Mouse (Mus musculus) frontal cortex, adult 2 months (tissue): ENCODE measurements around the gene Fbxl13. TPM values are rescaled to one million over a fixed set of nuclear protein-coding genes. Genes with fewer than 3 reads are reported as not detected.

ENCODE experiments used
- DNase-seq, 2 experiments: peaks; one replicate each; pipeline ENCODE4 v3.0.0; 2022; ENCODE audit warnings: low spot score in 1 of 2; ENCODE audit errors: extremely low spot score in 1 of 2
- polyA plus RNA-seq: library from polyadenylated mRNA; depleted of rRNA; stranded (reverse); fragments of >200 nt; gene quantifications from 2 replicates; pipeline ENCODE4 v1.2.3, GENCODE M21; 2012

The Fbxl13 gene
- polyA plus RNA-seq, 1 experiment, result 0.20 TPM

DNA sequence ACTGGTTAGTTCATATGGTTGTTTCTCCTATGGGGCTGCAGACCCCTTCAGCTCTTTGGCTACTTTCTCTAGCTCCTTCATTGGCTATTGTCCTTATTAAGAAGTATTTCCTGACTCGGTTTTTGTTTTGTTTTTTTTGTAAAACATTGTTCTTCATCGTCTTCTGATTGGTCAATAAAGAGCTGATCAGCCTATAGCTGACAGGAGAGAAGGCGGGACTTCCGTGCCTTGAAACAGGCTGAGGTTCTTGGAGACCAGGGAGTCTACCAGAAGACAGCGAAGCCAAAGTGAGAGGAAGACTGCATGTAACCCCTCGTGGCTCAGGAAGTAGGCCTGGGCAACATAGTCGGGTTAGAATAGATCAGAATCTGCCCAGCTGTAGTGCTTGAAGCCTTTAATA lies 57.8 kb downstream of the Fbxl13 start:
- DNase-seq, result no peak

DNA sequence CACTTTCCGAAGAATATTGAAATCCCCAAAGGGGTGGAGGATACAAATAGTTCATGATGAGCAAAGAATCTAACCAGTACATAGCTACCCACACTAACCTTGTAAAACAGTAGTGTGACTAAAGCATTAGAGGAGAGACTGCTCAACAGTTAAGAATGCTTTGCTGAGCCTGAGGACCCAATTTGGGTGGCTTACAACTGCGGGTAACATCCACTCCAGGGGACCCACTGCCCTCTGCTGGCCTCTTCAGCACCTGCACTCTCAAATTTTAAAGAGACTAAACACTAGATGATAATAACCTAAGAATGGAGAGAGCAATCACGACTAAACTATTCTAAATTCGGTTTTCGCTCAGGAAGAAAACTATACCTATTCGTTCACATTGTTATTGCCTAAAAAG lies 58.7 kb downstream of the Fbxl13 start:
- DNase-seq, result peak in 1 of 2 experiments; percentile 56

DNA sequence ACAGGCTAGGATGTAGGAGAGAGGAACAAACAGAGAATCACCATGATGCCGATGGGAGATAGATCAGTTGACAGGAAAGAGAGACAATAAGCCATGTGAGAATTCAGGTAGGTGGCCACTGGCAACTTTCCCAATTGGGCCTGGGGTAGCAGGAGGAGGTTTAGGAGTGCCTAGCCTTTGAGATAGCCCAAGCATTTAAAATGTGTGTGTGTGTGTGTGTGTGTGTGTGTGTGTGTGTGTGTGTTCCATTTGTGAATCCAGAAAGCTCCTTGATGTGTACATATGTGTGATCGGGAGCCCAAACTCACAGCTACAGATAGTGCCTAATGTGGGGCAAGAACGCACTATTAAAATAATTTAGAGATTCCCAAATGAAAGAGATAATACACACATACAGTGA lies 67.3 kb downstream of the Fbxl13 start:
- no peak for DNase-seq

DNA sequence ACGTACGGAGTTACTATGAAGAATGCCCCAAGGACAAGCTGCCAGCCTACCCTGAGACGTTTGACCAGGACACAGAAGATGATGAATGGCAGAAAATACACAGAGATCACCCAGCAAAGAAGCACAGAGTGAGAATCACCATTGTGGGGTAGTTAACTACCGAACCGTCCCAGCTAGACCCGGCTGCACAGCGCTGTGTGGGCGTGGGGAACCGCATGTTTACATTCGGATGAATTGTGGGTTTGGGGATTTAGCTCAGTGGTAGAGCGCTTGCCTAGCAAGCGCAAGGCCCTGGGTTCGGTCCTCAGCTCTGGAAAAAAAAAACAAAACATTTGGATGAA lies 70.3 kb downstream of the Fbxl13 start:
- no peak for DNase-seq

DNA sequence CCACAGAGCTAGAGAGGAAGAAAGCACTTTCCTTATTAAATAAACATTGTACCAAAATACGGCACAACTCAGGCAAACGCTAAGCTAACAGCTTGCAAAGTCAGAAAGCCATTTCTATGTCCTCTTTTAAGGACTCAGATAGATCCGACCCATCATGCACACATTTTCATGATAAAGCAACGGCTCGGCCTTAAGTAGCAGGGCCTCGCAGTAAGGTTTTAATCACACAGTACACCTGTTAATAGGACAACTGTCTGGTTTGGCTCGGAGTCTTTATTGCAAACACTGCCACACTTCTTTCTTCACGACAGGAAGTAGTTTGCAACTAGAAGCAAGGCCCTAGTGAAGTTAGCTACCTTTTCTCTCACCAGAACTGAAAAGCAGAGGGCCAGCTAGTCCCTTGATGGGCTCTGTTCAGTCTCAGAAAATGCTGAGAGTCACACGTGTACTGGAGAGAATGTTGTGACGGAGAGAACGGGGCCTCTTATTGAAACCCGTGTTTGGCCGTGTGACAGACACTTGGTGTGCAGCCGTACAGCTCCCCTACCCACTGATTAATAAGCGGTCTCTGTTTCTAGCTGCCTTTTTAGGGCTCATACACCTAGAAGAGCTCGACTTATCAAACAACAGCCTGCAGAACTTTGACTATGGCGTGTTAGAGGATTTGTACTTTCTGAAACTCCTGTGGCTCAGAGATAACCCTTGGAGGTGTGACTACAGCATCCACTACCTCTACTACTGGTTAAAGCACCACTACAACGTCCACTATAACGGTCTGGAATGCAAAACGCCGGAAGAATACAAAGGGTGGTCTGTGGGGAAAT lies 70.8 kb downstream of the Fbxl13 start:
- no peak for DNase-seq

DNA sequence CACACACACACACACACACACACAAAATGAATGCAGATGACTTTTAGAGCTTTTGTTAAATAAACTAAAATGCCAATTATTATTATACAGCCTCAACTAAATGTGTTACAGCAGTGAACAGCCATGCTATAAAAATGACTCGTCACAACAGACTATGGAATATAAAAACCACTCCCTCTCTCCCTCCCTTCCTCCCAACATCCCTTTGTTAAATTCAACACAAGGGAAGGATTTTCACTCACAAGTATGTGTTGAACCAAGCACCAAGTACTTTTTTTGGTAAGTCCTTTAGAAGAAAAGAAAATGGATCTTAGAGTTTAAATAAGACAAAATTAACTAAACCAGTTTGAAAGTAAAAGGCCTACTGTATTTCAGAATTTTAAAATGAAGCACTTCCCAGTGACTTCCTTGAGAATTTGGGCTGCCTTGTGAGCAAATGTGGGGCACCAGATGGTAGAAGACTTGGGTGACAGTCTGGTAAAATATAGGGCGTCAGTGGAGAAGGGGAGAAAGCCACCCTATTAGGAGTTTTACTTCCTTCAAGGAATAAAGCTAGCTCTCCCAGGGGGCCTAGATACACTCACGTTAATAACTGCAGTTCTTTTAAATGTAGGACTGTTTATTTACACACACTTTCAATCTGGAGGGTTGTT lies 72.5 kb downstream of the Fbxl13 start:
- no peak for DNase-seq

DNA sequence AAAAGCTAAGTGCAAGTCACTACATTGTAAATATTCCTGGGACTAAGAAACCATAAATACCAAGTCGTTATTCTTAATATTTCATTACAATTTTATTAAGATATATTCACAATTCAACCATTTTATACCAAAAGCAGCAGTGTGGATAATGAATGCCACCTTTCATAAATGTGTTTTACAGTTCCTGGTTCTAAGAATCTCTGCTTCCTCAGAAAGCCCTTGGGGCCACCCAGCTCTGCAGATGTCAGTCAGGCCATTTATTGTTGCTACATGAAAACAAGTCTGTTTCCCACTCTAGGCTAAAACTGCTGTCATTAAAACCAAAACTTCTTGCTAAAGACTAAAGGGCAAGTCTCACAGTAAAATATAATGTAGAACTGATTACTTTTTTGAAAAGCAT lies 77.7 kb downstream of the Fbxl13 start:
- no peak for DNase-seq

DNA sequence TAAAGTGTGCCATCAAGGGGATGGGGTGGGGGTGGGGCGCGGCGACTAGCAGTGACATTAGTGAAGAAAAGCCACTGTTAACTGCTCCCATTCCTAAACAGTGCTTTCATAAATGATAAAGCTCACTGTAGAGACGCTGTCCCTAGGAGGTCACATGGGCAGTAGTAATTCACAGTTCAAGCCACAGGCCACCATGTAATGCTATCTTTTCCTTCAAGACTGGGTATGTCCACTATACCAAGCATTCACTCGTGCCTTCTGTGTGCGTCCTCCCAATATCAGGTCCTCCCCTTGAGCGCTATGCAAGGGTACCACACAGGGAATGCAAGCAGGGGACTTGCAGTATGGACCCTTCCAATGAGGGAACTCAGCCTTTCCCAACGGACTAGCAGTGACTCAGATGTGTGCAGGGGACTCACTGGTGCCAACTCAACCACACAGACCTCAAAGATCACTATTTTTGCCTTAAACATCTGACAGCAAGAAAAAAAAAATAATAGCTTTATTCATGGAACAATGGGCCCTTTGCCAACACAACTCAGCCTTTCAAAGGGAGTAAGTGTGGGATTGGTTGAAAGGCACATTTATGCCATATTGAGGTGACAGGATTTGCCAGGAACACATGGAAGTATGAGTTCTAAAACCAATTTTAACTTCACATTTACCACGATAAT lies 79.9 kb downstream of the Fbxl13 start:
- DNase-seq, result peak; percentile 21 to 63

DNA sequence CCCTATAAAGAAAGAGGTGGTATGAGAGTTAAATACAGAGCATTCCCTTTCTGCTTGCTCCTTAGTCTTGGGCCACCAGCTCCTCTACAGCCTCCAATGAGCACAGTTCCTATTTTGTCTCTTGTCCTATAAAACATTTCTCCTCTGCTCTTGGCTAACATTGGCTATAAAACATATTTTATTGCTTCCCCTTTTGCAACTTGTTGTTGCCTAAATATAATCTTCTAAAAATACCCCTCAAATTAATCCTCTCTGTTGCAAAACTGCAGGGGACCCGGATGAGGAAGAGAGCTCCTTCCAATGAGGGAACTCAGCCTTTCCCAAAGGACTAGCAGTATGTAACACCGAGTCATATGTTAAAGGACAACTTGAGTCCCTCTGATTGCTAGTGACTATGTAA lies 81.5 kb downstream of the Fbxl13 start:
- DNase-seq, result no peak

DNA sequence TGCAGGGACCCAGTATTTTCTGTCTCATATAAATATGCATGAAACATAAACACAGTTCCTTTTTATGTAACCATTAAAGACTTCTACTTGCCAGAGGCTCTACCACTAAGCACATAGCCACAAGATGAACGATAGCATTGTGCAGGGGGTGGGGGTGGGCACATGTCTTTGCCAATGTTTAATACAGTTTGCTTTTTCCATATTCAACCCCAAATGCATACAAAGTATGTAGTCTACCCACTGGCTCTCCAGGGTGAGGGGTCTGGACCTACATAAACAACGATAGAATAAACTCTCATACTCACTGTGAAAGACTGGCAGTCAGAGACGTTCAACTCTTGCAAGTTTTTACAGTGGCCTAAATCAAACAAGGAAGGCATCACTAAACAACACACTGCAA lies 88.9 kb downstream of the Fbxl13 start:
- no peak for DNase-seq

DNA sequence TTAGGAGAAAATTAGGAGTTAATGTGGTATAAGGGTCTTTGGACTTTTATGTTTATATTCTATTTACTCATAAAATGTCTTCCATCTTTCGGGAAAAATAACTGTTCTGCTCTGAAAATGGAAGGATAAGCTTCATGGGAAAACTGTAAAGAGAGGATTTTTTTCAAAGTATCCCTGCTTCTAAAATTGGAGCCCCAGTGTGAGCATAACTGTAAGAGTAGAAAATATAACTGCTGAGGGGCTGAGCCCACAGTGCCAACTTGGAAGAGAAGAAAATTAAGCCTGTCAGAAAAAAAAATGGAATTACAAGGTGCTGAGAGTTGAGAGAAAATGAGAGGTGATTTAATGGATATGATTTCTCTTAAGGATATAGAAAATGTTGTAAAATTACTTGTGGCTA lies 90.7 kb downstream of the Fbxl13 start:
- DNase-seq, result no peak

DNA sequence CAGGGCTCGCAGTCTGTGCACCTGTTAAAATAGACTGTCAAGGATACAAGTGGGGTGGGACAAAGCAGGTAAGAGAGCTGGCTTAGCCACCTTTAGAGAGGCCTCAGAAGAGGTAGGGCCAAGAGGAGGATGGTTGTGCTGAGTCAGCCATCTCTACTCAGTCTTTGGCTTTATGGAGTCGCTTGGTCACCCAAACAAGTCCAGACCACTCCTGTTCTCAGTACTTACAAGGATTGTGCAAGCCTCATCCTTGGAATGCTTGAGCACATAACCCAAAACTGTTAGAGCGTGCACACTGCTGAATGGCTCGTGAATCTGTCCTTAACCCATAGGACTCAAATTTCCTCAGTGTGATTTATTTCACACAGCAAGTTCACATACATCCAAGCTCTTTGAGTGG lies 91.7 kb downstream of the Fbxl13 start:
- no peak for DNase-seq

DNA sequence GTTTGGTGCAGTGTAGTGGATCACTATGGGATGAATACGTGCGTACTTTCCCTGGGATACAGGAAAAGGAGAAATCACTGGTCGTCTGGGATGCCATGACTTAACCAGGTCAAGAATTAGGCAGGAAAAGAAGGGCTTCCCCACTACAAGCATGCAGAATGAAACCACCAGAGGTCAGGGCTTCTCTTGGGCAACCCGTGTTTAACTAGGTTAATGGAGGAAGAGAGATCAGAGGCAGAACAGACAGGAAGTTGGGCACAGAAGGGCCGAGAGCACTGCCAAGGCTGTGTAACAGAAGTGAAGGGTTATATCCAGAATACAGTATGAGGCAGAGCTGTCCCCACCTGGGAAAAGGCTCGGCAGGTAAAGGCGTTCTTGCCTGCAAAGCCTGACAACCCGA lies 98.4 kb downstream of the Fbxl13 start:
- no peak for DNase-seq

DNA sequence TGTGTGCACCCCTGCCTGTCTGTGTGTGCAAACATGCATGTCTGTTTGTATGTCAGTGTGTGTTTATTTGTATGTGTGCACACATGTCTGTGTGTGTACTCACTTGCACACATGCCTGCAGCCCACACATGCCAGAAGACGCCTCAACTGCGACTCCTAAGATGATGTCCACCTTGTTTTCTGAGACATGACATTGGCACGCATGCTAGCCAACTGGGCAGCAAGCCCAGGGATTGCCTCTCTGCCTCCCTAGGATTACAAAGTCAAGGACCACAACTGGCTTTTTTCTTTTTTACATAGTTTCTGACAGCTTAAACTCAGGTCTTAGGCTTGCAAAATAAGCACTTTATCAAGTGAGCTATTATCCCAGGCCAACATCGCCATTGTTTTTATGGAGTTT lies 99.6 kb downstream of the Fbxl13 start:
- DNase-seq, result no peak

DNA sequence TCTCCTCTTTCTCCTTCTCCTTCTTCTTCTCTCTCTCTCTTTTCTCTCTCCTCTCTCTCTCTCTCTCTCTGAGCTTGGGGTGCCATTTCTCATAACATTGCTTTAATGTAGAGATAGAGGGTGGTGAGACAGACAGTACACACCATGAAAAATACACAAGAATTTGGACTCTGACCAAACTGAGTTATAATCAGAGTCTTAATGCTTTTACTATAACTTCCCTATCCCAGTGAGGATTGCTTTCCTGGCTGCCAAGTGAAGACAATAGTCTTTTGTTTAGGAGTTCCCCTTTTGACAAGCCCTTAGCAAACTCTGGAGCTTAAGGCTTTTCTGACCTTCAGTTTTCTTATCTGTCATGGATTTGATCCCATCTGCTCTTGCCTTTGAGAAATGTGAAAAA lies 100.2 kb downstream of the Fbxl13 start:
- DNase-seq, result no peak

DNA sequence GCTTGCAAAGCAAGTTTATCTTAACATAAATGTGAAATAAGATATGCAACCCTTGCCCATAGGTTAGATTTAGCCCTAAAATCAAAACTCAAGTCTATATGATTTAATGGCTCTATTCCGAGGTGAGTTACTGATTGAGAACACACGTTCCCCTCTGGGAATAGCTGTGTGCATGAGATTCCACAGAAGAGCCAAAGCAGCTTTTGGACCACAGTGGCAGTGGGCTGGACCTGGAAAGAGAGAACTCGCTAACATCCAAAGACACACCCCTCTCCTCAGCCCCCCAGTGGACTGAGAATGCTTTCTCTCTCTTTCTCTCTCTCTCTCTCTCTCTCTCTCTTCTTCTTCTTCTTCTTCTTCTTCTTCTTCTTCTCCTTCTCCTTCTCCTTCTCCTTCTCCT lies 100.6 kb downstream of the Fbxl13 start:
- DNase-seq, result no peak

DNA sequence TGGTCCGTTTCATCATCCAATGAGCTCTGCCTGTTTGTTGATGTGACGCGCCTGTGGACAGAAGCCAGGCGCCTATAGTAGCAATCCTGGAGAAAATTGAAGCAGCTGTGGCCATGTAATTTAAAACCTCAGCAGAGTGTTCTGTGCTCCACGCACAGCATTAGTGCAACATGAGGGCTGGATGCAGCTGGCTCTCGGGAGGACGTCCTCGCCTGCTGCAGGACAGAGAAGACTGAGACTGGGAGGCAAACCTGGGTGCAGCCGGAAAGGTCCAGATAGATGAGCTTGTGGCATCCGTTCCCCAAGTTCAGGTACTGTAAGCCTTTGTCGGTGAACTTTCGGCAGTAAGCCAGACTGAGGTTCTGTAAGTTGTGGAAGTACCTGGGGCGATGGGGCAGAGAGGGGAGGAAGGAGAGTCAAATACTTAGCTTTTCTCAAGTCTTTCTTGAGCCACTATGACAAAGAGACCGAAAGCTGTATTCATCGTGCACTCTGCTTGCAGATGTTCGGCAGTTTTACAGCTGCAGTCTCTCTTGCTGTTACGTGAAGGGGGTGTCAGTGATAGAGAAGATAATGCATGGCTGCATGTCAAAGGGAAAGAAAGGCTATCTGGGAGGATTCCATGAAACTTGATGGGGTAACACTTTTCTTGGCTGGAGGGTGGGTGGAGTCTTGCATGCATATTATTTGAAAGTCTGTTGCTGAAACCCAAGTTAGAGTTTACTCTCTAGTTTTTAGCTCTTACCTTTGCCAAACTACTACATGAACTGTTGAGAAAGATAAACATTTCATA lies 101.8 kb downstream of the Fbxl13 start, which contains the start of gene Lrrc17:
Gene Lrrc17, plus strand, starts transcription at position 151 of the 793 bp plus-strand sequence.
- no peak for DNase-seq

DNA sequence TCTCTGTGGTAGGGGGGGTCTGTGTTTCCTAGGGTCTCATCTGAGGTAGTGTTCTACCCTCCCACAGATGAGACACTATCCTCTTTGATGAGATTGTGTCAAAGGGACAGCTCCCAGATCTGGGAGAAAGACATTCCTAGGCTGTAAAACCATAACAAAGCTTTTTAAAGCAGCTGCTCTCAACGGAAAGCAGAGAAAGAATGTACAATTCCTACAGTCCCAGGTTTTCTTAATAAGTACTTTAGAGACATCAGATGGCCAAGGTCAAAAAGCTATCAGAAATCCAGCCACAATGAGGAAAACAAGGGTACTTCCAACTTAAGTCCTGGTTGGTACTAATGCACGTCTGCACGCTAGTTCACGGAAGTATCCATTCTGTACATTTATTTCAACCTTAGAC lies 103.2 kb downstream of the Fbxl13 start:
- DNase-seq, result no peak

DNA sequence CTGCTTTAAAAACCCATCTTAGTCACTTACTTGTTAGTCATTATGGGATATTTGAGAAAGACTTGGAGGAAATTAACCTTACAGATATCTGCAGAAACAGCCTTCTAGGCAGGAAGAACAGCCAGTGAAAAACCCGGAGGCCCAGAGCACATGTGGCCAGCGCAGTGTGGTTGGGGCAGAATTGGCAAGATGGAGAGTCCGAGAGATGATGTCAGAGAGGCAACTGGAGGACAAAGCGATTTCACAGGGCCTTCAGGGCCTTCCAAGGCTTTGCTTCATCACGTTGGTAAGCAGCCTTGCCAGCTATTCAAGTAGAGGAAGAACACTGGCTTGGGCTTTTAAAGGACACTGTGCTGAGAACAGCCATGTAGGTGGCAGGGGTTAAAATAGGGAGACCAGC lies 112.5 kb downstream of the Fbxl13 start:
- no peak for DNase-seq

DNA sequence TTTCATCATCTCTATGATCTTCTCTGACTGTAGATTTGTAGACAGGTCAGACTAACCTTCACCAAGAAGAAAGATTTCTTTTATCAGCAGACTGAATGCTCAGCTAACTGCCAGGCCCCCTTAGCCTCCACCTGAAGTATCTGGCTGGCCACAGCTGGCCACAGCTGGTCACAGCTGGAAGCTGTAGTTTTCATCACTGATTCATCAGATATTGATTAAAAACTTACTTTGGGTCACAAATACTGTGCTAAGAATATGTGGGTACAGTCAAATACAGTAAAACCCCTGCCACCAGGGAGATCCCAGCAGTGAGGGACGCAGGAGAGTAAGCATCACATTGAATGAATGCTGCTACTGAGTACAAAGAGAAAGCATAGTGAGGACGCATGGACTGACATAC lies 113.3 kb downstream of the Fbxl13 start:
- DNase-seq, result no peak

DNA sequence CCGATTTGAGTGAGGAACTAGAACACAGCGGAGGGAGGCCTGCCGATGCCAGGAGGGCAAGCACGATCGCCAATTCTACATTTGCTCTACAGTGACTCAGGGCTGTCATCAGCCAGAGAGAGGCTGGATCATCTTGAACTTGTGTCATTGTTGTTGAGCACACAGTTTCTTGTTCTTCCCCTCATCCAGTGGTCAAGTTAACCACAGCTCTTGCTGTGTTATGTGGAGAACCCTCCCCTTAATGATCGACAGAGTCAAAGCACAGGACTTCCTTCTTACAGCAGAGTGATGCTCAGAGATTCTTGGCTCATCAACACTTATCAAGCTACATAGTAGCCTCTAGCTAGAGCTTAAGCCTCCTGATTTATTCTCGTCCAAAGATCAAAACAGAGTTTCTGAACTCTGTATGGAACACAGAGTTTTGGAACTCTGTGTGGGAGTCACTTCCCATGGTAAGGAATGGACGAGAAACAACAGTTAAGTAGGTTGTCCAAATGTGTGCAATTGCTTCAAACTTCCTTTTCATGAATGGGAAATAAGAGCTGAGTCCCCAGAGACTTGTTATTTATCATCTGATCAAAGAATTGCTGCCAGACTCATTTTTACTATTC lies 116.2 kb downstream of the Fbxl13 start:
- no peak for DNase-seq
